Mouse (Mus musculus): ENCODE data around the gene Gm47955. TPM values are rescaled to one million over a fixed set of nuclear protein-coding genes. Genes with fewer than 3 reads are reported as not detected.
"Not testable (repeated sequence)": the region's sequence is repeated elsewhere in the genome, so short reads cannot be mapped to it uniquely, and the experiment has no call there.

The Gm47955 gene
- not detected in 2 replicates for polyA plus RNA-seq (2014; fragmentation: Nextera tagmentation; extraction: Ambion mirVana)

DNA sequence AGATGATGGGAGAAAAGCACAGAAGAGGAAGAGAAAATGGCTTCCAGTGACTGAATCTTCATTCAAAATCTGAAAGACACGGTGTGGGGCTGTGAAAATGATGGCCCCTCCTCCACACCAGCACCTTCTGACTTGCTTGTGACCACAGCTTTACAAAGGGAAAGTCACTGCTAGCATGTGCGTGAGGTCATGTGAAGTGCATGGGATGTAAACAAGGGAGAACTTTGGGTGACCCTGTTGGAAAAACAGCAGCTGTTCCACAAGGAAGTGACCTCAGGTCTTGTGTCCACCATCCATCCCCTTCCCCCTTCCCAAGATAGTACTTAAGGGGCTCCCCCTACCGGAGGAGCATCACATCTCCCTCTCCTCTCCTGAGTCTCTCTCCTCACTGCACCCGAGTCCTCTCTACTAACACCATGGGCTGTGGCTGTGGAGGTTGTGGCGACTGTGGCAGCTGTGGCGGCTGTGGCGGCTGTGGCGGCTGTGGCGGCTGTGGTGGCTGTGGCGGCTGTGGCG, at the start of gene Gm47955:
Gm47955 (plus strand) TSS at position 417 of the 516 bp plus-strand sequence.
- H3K4me3 ChIP-seq (ENCODE audit: low read depth, low read length): no peak within 1 kb of the TSS
- no peaks in the 10 kb centered on the region for H3K36me3 ChIP-seq (ENCODE audit: control insufficient read depth, insufficient read depth, low read length)
- H3K9ac ChIP-seq (ENCODE audit: low read length): no peak within 1 kb of the TSS
- DNase-seq (ENCODE audit: low spot score, missing footprints) (no peak), ATAC-seq (ENCODE audit: low FRiP score) (no peak)
- no peaks in the 10 kb centered on the region; the same call in 1 of the 2 replicates for H3K9me3 ChIP-seq (ENCODE audit: control insufficient read depth, low read length)
- H3K4me1 ChIP-seq (ENCODE audit: control insufficient read depth, insufficient read depth, low read length): no peaks in the 10 kb centered on the region
- H3K27ac ChIP-seq (ENCODE audit: low read depth, low read length): no peak within 1 kb of the TSS
- WGBS: 92% methylated on average over 11 of the region's 11 CpGs
- H3K27me3 ChIP-seq (ENCODE audit: control insufficient read depth, insufficient read depth, low read length): no peaks in the 10 kb centered on the region
- H3K4me2 ChIP-seq: no peak within 1 kb of the TSS

- H3K27me3 ChIP-seq (ENCODE audit: control insufficient read depth, insufficient read depth, low read length): no peaks in the 10 kb centered on the region
- no peaks in the 10 kb centered on the region for H3K9me3 ChIP-seq (ENCODE audit: control insufficient read depth, low read length)
- no peak within 1 kb of the TSS for H3K4me2 ChIP-seq
- H3K27ac ChIP-seq (ENCODE audit: low read depth, low read length): no peak within 1 kb of the TSS
- ATAC-seq (ENCODE audit: low FRiP score) (no peak), DNase-seq (ENCODE audit: low spot score, missing footprints) (no peak)
- no peaks in the 10 kb centered on the region for H3K36me3 ChIP-seq (ENCODE audit: control insufficient read depth, insufficient read depth, low read length)
- no peak within 1 kb of the TSS for H3K9ac ChIP-seq (ENCODE audit: low read length)
- H3K4me1 ChIP-seq (ENCODE audit: control insufficient read depth, insufficient read depth, low read length): no peaks in the 10 kb centered on the region
- 89% methylated on average over 3 of the region's 3 CpGs for WGBS
- no peak within 1 kb of the TSS for H3K4me3 ChIP-seq (ENCODE audit: low read depth, low read length)
Observed at GRCm38 (mm10) chr1:82913025-82913424, 47.1 kb upstream of the Gm47955 start, which contains the start of gene A030005L19Rik. A030005L19Rik (plus strand) TSS chr1:82913325.

DNA sequence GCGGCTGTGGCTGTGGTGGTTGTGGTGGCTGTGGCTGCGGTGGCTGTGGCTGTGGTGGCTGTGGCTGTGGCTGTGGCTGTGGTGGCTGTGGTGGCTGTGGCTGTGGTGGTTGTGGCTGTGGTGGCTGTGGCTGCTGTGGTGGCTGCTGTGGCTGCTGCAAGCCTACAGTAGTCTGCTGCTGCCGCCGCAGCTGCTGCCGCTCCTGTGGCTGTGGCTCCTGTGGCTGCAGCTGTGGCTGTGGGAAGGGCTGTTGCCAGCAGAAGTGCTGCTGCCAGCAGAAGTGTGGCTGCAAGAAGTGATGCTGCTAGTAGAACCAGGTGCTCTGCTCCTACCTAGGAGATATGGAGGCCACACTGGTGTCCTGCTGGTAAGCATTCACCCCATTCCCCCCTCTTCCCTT, 46.7 kb upstream of the Gm47955 start:
- H3K9ac ChIP-seq (ENCODE audit: low read length); H3K4me1 ChIP-seq (ENCODE audit: control insufficient read depth, insufficient read depth, low read length); H3K27ac ChIP-seq (ENCODE audit: low read depth, low read length); H3K27me3 ChIP-seq (ENCODE audit: control insufficient read depth, insufficient read depth, low read length); ATAC-seq (ENCODE audit: low FRiP score); H3K36me3 ChIP-seq (ENCODE audit: control insufficient read depth, insufficient read depth, low read length); H3K9me3 ChIP-seq (ENCODE audit: control insufficient read depth, low read length); H3K4me3 ChIP-seq (ENCODE audit: low read depth, low read length); DNase-seq (ENCODE audit: low spot score, missing footprints); H3K4me2 ChIP-seq: not testable (repeated sequence)
- 100% methylated on average over 5 of the region's 5 CpGs for WGBS

GRCm38 (mm10) chr1:82924650-82925049, 35.4 kb upstream of the Gm47955 start, which contains the start of gene A030014E15Rik:
A030014E15Rik (plus strand) TSS chr1:82924917.
- Histone ChIP-seq H3K27me3 (ENCODE audit: control insufficient read depth, insufficient read depth, low read length) (no peaks in the 10 kb centered on the region), H3K27ac (ENCODE audit: low read depth, low read length) (no peak within 1 kb of the TSS), H3K4me2 (no peak within 1 kb of the TSS), H3K4me3 (ENCODE audit: low read depth, low read length) (no peak within 1 kb of the TSS), H3K36me3 (ENCODE audit: control insufficient read depth, insufficient read depth, low read length) (no peaks in the 10 kb centered on the region), H3K4me1 (ENCODE audit: control insufficient read depth, insufficient read depth, low read length) (no peaks in the 10 kb centered on the region), H3K9me3 (ENCODE audit: control insufficient read depth, low read length) (no peaks in the 10 kb centered on the region), H3K9ac (ENCODE audit: low read length) (no peak within 1 kb of the TSS)
- no peak for DNase-seq (ENCODE audit: low spot score, missing footprints)
- ATAC-seq (ENCODE audit: low FRiP score): no peak
- WGBS: 97% methylated on average over 6 of the region's 6 CpGs

GRCm38 (mm10) chr1:82930558-82930957, 29.5 kb upstream of the Gm47955 start:
- H3K9me3 ChIP-seq (ENCODE audit: control insufficient read depth, low read length); H3K27me3 ChIP-seq (ENCODE audit: control insufficient read depth, insufficient read depth, low read length); H3K9ac ChIP-seq (ENCODE audit: low read length); H3K4me3 ChIP-seq (ENCODE audit: low read depth, low read length); H3K36me3 ChIP-seq (ENCODE audit: control insufficient read depth, insufficient read depth, low read length); H3K27ac ChIP-seq (ENCODE audit: low read depth, low read length); ATAC-seq (ENCODE audit: low FRiP score); H3K4me2 ChIP-seq; H3K4me1 ChIP-seq (ENCODE audit: control insufficient read depth, insufficient read depth, low read length); DNase-seq (ENCODE audit: low spot score, missing footprints): not testable (repeated sequence)
- WGBS: 89% methylated on average over 3 of the region's 3 CpGs

GRCm38 (mm10) chr1:82931326-82931725, 28.8 kb upstream of the Gm47955 start, which contains the start of gene Gm6217:
Gm6217 (minus strand) TSS chr1:82931399.
- not testable (repeated sequence) for H3K9ac ChIP-seq (ENCODE audit: low read length); H3K27me3 ChIP-seq (ENCODE audit: control insufficient read depth, insufficient read depth, low read length); H3K4me3 ChIP-seq (ENCODE audit: low read depth, low read length); H3K9me3 ChIP-seq (ENCODE audit: control insufficient read depth, low read length); H3K36me3 ChIP-seq (ENCODE audit: control insufficient read depth, insufficient read depth, low read length); H3K4me2 ChIP-seq; H3K27ac ChIP-seq (ENCODE audit: low read depth, low read length); DNase-seq (ENCODE audit: low spot score, missing footprints); H3K4me1 ChIP-seq (ENCODE audit: control insufficient read depth, insufficient read depth, low read length); ATAC-seq (ENCODE audit: low FRiP score)
- no CpG with 5 or more reads among the region's 6 CpGs for WGBS

DNA sequence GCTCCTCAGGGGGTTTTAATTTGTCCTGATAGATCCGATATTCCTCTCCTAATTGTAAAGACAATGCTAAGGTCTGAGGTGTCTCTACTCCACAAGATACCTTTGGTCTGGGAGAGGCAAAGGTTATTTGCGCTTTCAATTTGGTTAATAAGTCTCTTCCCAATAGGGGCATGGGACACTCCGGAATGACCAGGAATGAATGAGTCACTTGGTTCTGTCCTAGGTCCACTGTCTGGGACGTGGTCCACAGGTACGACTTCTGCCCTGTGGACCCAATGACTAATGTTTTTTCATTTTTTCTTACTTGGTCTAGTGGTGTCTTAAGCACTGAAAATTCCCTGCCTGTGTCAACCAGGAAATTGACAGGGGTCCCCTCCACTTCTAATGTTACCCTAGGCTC, 21.4 kb upstream of the Gm47955 start:
- Histone ChIP-seq H3K27me3 (ENCODE audit: control insufficient read depth, insufficient read depth, low read length) (no peaks in the 10 kb centered on the region), H3K4me2 (no peak overlapping the region), H3K9ac (ENCODE audit: low read length) (no peak overlapping the region), H3K9me3 (ENCODE audit: control insufficient read depth, low read length) (no peaks in the 10 kb centered on the region), H3K27ac (ENCODE audit: low read depth, low read length) (no peak overlapping the region), H3K4me3 (ENCODE audit: low read depth, low read length) (no peak overlapping the region), H3K36me3 (ENCODE audit: control insufficient read depth, insufficient read depth, low read length) (no peaks in the 10 kb centered on the region), H3K4me1 (ENCODE audit: control insufficient read depth, insufficient read depth, low read length) (no peaks in the 10 kb centered on the region)
- DNase-seq (ENCODE audit: low spot score, missing footprints) (no peak), ATAC-seq (ENCODE audit: low FRiP score) (no peak)
- WGBS: 84% methylated on average over 5 of the region's 5 CpGs

DNA sequence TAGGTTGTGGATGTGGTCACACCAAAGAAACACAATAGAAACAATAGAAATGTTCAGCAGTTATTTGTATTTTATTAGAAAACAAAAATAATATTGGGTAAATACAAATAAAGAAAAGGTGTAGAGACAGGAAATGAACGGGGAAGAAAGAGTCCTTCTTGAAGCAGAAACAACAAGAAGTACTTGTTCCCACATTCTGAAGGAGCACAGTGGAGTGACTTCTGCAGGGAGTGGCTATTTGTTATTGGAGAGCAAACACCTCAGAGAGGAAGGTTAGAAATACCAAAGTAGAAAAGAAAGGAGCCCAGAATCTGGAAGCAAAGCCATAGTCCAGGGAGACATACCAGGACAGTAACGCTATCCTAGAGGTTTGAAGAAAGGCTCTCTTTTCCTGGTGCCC, 17.6 kb upstream of the Gm47955 start:
- H3K9me3 ChIP-seq (ENCODE audit: control insufficient read depth, low read length); H3K4me1 ChIP-seq (ENCODE audit: control insufficient read depth, insufficient read depth, low read length); ATAC-seq (ENCODE audit: low FRiP score); H3K9ac ChIP-seq (ENCODE audit: low read length); DNase-seq (ENCODE audit: low spot score, missing footprints); H3K27me3 ChIP-seq (ENCODE audit: control insufficient read depth, insufficient read depth, low read length); H3K36me3 ChIP-seq (ENCODE audit: control insufficient read depth, insufficient read depth, low read length); H3K27ac ChIP-seq (ENCODE audit: low read depth, low read length); H3K4me3 ChIP-seq (ENCODE audit: low read depth, low read length); H3K4me2 ChIP-seq: not testable (repeated sequence)
- 89% methylated on average over 1 of the region's 2 CpGs for WGBS

DNA sequence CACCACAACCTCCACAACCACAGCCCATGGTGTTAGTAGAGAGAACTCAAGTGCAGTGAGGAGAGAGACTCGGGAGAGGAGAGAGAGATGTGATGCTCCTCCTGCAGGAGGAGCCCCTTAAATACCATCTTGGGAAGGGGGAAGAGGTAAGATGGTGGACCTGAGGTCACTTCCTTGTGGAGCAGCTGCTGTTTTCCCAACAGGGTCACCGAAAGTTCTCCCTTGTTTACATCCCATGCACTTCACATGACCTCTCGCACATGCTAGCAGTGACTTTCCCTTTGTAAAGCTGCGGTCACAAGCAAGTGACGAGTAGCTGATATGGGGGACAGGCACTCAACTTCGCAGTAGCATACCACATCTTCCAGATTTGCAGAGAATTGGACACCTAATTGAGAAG, 16.8 kb upstream of the Gm47955 start, which contains the start of gene A030003K21Rik:
A030003K21Rik (minus strand) TSS at position 94 of the 400 bp plus-strand sequence.
- H3K36me3 ChIP-seq (ENCODE audit: control insufficient read depth, insufficient read depth, low read length); DNase-seq (ENCODE audit: low spot score, missing footprints); H3K9me3 ChIP-seq (ENCODE audit: control insufficient read depth, low read length); H3K4me1 ChIP-seq (ENCODE audit: control insufficient read depth, insufficient read depth, low read length); H3K27ac ChIP-seq (ENCODE audit: low read depth, low read length); H3K9ac ChIP-seq (ENCODE audit: low read length); H3K27me3 ChIP-seq (ENCODE audit: control insufficient read depth, insufficient read depth, low read length); H3K4me3 ChIP-seq (ENCODE audit: low read depth, low read length); ATAC-seq (ENCODE audit: low FRiP score); H3K4me2 ChIP-seq: not testable (repeated sequence)
- WGBS: no CpG with 5 or more reads among the region's 6 CpGs
